Mouse (Mus musculus) layer of hippocampus, postnatal 36 days (tissue): ENCODE results near the gene Rbp1. TPM values are rescaled to one million over a fixed set of nuclear protein-coding genes. Genes with fewer than 3 reads are reported as not detected.
A peak's percentile ranks its signal among the peaks of the same experiment; 100 is the strongest.

Experiments
- DNase-seq, 2 experiments: peaks; one replicate each; pipeline ENCODE4 v3.0.0; 2022
- total RNA-seq, 2 experiments: library from RNA; stranded (reverse); gene quantifications; 2 replicates each; pipeline ENCODE4 v1.2.3; 2021

Gene Rbp1
- total RNA-seq, 2 experiments from 2014 or later, result 3.5 to 5.8 TPM

GRCm38 (mm10) chr9:98425351-98425880, 2.7 kb downstream of the Rbp1 start:
- DNase-seq, result no peak

DNA sequence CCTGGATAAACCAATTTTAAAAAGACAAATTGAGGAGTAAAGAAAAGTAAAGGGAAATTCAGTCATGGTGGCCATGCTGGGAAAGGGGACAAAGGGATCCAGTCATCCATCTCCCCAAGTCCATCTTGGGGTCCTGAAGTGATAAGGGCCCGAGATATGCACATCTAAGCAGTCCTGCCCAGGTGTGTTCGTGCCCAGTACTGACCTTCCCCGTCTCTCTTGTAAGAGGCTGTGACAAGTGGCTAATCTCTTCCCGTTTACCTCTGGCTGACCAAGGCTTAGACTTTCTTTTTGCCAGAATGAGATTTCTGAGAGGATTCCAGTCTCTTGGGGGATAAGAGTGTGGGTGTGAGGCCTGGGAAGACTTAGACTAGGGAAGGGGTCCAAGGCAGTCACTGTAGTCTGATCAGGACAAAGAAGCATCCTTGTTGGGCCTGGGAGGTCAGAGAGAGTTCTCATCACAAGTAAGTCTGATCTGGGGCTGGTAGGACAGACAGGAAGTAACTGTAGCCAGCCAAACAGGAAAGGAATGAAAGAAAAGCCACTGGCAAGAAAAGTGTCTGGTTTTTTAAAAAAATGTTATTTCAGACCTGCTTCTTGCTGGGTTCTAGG, 5.3 kb downstream of the Rbp1 start:
- no peak for DNase-seq

DNA sequence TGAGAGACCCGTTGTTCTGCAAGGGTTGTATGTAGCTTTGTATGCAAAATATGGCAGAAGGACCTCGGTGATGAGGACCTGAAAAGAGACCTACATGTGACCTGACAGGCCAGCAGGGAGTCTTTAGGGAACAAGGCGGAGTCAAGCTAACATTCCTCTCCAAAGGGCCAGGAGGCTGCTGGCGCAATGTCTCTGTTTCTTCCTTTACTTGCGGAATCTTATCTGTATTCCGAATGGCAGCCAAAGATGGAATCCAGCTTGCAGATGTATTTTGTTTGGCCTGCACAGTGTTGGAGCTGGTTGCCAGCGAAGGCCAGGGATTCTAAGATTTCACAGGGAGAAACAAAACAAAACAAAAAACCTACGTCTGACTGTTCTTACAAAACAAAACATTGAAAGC, 6.0 kb downstream of the Rbp1 start:
- no peak for DNase-seq

DNA sequence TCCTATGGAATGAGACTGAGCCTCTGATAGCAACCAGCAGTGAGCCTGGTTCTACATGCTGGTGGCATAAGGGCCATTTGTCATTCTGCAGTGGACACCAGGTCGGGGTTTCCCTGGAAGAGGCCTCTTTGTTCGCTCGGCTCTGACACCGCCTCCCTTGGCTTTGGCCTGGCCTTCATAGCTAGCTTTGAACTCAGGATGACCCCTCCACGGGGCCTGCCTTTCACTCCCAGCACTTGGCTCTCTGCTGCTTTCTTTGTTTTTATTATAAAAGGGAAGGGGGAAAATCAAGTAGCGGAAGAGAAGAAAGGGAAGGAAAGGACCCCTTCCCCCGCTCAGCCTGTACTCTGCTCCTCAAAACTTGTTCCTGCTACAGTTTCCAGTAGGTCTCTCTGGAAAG, 7.0 kb downstream of the Rbp1 start:
- no peak for DNase-seq

DNA sequence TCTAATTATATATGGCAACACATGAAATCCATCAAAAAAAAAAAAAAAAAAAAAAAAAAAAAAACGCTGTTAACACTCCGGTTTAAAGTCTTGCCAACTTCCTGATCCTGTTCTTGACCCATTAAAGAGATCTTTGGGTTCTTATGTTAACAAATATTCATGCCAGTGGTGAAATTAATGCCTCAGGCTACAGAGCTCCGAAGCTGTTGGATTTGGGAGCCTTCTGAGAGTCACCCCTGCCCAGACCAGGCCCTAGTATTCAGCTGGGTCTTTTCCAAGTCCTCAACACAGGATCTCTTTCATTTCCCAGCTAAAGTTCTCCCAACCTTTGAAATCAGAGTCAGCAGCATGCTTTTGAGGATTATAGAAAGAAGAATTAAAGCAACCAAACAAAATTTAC, 7.8 kb downstream of the Rbp1 start:
- no peak for DNase-seq

- DNase-seq, result no peak
Observed at GRCm38 (mm10) chr9:98433021-98433420, 10.3 kb downstream of the Rbp1 start.

GRCm38 (mm10) chr9:98433956-98434588, 11.3 kb downstream of the Rbp1 start:
- DNase-seq, result no peak

DNA sequence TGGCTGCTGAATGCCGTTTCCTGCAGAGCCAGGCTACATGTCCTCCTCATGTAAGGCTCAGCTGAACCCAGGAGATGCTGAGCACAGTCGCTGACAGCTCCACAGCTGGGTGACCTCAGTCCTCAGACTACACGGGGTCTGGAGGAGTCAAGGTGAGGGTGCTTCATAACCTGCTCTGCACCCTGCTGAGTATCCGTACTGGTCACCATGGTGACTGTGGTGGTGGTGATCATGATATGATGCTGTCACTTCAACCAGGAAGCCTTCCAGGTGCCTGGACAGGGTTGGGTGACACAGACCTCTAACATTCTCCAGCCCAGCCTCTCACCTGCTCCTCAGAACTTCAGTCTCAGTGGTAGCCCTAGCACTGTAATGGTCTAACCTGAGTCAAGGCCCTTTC, 15.1 kb downstream of the Rbp1 start:
- no peak for DNase-seq

DNA sequence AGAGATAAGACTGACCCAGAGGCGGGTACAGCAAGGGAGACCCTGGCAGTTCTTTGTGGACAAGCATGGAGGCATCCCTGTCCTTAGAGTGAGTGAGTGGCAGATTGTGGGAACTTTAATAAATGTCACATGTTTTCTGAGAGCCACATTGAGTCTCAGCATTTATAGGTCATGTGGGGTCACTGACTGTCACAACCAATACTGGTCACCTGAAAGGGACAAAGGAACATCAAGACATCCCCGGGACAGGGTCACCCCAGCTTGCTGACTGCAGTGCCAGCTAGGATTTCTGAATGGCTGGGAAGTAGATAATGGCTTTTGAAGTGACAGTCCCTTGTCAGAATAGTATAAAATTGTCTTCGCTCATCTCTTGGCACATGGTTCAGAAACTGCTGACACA, 16.3 kb downstream of the Rbp1 start:
- DNase-seq, result no peak

- DNase-seq, result peak in 1 of 2 experiments; percentile 12
Observed at GRCm38 (mm10) chr9:98442638-98443037, 19.9 kb downstream of the Rbp1 start.

- DNase-seq, result no peak
Observed at GRCm38 (mm10) chr9:98445359-98446149, 22.8 kb downstream of the Rbp1 start.

DNA sequence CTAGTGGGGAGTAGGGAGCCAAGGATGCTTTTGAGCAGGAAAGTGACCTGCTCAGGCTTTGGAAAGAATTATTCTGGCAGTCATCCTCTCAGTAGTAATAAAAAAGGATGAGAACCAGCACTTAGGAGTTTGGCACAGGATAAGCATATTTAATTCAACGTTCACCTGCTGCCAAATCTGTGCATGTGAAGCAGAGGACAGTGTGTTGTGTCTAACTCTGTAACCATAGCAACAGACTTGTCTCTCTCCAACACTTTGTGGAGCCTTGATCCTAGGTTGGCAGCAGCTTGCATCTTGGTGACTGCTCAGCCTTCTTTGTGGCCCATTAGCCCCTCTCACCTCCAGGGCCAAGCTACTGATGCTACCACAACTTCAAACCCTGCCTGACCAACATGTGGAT, 28.2 kb downstream of the Rbp1 start:
- no peak for DNase-seq

DNA sequence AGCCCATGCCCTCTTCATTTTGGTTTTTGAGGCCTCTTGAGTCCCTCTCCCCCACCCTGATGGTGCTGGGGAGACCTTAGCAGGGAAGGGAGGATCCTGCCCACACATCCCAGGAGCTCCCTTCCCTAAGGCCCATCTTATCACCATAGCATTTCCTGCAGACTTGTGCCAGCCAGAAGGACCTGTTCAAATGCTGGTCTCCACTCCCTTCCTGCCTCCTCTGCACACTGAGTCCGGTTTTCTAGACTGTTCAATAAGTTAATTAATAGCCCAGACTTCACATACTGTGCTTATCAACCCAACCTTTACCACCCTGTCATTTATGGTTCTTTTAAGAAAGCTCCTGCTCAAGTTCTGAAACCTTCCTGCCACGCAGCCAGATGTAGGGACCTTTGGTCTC, 43.9 kb downstream of the Rbp1 start:
- DNase-seq, result no peak

DNA sequence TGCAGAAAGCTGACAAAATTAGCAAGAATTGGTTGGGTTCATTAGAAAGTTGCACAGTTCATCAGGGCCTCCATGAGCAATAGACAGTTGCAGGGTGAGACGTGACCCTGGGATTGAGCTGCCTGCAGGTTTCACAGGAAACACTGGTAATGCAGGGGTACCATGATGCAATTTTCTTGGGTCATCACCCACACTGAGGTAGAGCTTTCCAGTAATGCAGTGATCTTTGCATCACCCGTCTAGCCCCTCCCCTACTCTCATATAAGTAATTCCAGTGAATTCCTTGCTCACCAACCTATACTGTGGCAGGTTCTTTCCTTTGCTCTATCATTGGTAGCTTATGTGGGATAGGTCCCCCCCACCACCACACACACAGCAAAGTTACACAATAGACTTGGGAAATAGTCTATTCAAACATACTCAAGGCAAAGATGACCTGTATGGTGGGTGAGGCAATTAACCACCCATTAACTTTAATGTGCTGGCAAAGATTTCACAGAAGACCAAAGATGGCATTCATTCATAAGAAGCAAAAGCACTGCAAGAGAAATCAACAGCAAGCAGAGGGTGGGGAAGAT, 57.5 kb downstream of the Rbp1 start:
- DNase-seq, result no peak

- DNase-seq, result no peak
Observed at GRCm38 (mm10) chr9:98482256-98482655, 59.5 kb downstream of the Rbp1 start.

DNA sequence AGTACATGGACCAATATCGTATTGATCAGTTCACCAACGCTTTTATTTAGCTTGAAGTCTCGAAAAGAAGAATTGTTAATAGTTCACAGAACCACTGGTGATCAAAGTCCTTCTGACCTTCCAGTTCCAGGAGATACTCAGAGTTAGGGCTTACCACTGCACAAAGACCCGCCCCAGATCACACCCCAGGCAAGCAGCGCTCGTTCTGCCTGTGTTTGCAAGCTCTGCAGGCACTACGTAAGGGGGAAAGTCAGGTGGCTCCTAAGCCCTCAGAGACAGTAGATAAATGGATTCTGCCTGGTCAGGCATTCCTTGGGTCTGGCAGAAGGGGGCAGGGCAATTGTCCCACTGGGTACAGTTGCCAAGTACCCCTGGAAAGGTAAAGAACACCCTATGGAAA, 62.3 kb downstream of the Rbp1 start:
- DNase-seq, result no peak

DNA sequence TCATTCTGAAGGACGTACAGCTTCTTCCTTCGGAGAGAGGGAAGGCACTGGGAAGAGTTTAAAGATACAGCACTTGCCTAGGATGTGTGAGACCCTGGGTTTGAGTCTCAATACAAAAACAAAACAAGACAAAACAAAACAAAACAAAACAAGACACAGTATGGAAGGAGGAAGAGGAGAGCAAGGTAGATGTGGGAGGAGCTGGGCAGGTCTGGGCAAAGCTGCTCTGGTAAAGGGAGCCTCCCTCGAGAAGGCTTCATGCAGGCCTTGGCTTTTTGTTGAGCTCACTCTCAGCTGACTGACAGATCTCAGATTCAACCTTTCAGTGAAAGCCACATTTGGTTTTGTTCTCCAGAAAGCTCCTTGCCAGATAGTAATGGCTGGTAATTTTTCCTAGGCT, 63.1 kb downstream of the Rbp1 start, which contains the start of gene Rbp2:
Gene Rbp2, plus strand, starts transcription at position 301 of the 400 bp plus-strand sequence.
- no peak for DNase-seq

- DNase-seq, result no peak
Observed at GRCm38 (mm10) chr9:98487273-98487672, 64.5 kb downstream of the Rbp1 start.

GRCm38 (mm10) chr9:98489532-98489931, 66.8 kb downstream of the Rbp1 start:
- no peak for DNase-seq

DNA sequence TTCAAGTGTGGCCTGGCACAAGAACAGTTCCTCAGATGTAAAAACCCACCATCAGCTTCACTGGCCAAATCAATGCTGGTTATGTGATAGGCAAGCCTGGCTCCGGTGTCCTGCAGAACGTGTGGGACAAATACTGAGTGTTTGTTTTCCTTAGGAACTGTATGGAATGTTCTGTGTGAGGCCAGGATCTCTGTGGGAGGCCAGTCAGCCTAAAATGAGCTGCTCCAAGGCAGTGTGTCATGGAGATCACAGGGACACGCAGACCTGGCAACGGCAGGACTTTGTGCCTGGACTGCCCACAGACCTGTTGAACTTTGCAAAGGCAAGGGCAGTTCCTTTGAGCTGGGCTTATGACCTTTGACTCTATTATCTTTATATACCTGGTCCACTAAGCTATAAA, 67.4 kb downstream of the Rbp1 start:
- DNase-seq, result no peak

DNA sequence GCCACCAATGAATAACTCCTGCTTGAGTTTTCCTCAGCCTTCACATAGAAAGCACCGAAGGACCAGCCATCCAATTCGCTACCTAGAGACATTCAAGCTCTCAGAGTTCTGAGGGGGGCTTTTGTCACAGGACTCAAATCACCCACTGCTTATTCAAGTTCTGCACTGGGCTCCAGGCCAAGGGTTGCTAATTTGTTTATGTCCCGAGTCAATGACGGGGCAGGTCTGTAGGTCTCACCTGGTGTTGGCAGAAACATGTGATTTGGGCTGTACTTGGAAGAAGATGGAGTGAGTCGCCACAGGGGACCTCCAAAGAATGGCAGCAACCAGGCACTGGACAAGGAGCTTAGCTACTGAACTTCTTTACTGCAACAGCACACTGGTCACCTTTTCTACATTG, 68.3 kb downstream of the Rbp1 start:
- DNase-seq, result no peak

DNA sequence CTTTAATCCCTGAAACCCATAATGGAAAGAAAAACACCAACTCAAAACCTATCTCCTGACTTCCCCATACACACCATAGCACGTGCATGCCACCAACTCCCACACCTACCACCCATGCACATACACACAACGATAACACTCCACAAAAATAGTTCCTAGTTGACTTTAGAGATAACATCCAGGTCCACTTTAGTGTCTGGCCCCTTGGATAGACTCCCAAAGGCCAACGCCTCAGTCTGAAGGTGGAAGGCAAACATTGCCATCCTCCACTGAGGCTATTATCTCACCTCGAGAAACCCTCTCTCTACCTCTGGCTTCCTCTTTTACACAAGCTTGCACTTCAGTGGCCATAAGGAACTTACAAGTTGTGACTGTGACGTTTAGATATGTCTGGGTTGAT, 69.5 kb downstream of the Rbp1 start:
- no peak for DNase-seq

DNA sequence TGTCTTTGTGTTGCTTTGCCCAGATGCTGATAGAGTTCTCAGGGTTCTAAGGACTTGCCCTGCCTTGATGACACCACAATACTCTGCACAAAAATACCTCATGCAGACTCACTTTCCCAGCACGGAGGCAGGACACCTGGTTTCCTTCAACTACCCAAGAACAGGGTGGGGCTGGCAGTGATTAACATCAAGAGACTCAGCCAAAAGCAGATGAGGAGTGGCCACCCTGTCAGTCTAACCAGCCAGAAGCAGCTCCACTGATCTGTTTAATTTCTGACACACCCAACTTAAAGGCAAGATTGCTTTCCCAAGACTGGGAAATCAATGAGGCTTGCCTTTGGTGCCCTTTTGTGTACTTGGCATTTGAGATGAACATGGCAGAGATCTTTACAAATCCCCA, 70.1 kb downstream of the Rbp1 start:
- DNase-seq, result no peak
